Mouse (Mus musculus): Measurements from ENCODE around the gene Chst8. TPM values are rescaled to one million over a fixed set of nuclear protein-coding genes. Genes with fewer than 3 reads are reported as not detected.

The Chst8 gene
- total RNA-seq, 2 experiments from 2014 or later, result 16.8 to 17.6 TPM

- intact Hi-C loops (cut with DNase I), result no loop called here
- no peak for DNase-seq (ENCODE audit: extremely low spot score in 1 of 2, low spot score in 2 of 2)
These were observed 87.3 kb downstream of the Chst8 start for GRCm38 (mm10) chr7:34725206-34725605.

- no peak for DNase-seq (ENCODE audit: extremely low spot score in 1 of 2, low spot score in 2 of 2)
- intact Hi-C loops (cut with DNase I), result no loop called here
These were observed 89.8 kb downstream of the Chst8 start for GRCm38 (mm10) chr7:34722551-34723230.

DNA sequence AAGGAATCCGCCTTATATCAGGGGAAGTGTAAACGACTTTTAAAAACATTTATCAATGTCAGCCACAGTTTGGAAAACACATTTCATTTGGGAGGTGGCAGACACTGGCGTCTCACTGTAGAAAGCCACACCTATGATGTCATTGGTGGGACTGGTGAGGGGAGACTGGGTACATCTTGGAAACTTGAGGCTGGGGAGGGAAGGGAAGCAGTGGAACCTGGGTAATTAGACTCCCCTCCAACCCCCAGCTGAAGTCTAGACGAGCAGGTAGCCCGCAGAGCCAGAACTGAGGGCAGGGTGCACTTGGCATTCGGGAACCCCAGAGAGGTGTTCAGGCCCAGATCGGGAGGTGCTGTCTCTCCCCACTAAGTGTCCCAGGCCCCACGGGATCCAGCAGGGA lies 90.4 kb downstream of the Chst8 start:
- intact Hi-C loops (cut with DNase I), result no loop called here
- DNase-seq (ENCODE audit: extremely low spot score in 1 of 2, low spot score in 2 of 2), result no peak

GRCm38 (mm10) chr7:34721650-34722048 lies 90.9 kb downstream of the Chst8 start:
- DNase-seq (ENCODE audit: extremely low spot score in 1 of 2, low spot score in 2 of 2), result no peak
- intact Hi-C loops (cut with DNase I), result no loop called here

DNA sequence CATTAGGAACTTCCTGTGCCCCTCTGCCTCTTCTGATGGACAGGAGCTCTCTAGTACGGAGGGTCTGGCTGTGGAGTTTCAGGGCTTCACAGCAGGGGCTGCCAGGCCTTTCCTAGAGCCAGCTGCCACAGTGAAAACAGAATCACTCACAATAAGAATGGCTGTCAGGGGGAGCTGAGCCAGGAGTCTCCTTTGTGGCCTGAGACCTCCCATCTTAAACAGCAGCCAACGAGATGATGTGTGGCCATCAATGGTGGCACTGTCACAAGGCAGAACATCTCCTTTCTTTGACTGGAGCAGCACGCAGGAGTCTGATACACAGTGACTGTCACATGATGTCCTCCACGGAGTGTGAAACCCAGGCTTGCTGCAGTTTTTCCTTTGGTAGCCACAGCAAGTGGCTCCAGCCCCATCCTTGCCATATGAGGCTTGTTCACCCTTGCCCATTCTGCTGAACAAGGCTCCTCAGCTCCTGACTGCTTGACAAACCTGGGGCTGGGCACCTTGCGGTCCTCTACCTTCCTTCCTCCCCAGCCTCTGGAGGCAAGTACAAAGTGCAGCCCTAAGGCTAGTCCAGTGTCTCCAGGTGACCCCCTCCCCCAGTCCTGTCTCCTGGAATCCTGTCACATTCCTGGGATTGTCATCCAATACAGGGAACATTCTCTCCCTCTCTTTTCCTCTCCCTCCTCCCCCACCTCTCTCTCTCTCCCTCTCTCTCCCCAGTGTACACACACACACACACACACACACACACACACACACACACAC lies 91.4 kb downstream of the Chst8 start:
- intact Hi-C loops (cut with DNase I), result no loop called here
- DNase-seq (ENCODE audit: extremely low spot score in 1 of 2, low spot score in 2 of 2), result no peak

DNA sequence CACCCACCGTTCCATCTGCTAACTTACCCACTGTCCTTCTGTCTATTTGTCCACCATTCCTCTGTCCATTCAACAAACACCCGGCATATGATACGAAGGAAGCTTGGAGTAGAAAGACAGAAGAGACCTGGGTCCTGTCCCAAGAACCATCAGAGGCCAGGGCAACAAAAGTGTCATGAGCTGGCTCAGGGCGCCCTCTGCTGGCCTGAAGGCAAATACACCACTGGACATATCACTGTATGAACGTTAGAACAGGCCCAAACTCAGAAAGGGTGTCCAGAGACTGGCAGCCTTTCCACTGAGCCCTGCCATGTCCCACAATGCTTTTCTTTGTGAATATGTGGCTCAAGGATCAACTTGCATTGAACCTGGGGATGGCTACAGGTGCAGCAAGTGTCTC lies 92.9 kb downstream of the Chst8 start:
- intact Hi-C loops (cut with DNase I), result loop anchor here (2.0 kb wide), 1 partner anchor 43 kb away; no protein-coding TSS in a partner anchor
- DNase-seq (ENCODE audit: extremely low spot score in 1 of 2, low spot score in 2 of 2), result peak in 1 of 2 experiments; percentile 53

GRCm38 (mm10) chr7:34718651-34719050 lies 93.9 kb downstream of the Chst8 start:
- intact Hi-C loops (cut with DNase I), result loop anchor here (2.0 kb wide), 1 partner anchor 42 kb away; no protein-coding TSS in a partner anchor
- no peak for DNase-seq (ENCODE audit: extremely low spot score in 1 of 2, low spot score in 2 of 2)

DNA sequence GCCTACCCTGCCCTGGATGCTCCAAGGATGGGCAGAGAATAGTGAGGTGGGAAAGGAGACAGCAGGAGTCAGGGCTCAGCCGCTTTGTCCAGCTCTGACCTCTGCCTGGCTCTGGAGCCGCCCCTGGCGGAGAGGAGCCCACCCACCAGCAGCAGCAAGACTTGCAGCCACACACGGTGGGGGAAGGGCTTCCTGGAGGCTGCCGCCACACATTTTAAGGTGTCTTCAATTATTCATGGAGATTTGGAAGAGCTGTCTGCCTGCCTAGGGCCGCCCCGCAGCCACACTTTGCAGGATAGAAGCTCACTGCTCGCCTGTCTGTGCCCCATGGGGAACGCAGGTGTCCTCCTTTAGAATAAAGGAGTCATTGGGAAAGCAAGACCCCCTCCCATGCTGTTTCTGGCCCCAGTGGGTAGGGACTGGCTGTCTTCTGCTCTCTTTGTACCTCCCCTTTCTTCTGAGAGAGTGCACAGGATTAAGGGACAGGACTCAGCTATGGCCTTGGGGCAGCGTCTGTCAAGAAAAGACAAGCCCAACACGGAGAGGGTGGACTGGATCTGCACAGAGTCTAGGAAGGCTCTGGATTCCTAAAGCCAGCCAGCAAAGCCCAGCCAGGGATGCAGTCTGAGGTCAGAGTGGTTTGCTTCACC lies 95.2 kb downstream of the Chst8 start:
- intact Hi-C loops (cut with DNase I), result no loop called here
- DNase-seq (ENCODE audit: extremely low spot score in 1 of 2, low spot score in 2 of 2), result no peak

GRCm38 (mm10) chr7:34714848-34715460 lies 97.6 kb downstream of the Chst8 start:
- intact Hi-C loops (cut with DNase I), result no loop called here
- DNase-seq (ENCODE audit: extremely low spot score in 1 of 2, low spot score in 2 of 2), result no peak

- intact Hi-C loops (cut with DNase I), result no loop called here
- DNase-seq (ENCODE audit: extremely low spot score in 1 of 2, low spot score in 2 of 2), result peak; percentile 45 to 57
These were observed 103.4 kb downstream of the Chst8 start for GRCm38 (mm10) chr7:34709111-34709510.

GRCm38 (mm10) chr7:34704401-34704800 lies 108.1 kb downstream of the Chst8 start:
- intact Hi-C loops (cut with DNase I), result no loop called here
- DNase-seq (ENCODE audit: extremely low spot score in 1 of 2, low spot score in 2 of 2), result no peak

DNA sequence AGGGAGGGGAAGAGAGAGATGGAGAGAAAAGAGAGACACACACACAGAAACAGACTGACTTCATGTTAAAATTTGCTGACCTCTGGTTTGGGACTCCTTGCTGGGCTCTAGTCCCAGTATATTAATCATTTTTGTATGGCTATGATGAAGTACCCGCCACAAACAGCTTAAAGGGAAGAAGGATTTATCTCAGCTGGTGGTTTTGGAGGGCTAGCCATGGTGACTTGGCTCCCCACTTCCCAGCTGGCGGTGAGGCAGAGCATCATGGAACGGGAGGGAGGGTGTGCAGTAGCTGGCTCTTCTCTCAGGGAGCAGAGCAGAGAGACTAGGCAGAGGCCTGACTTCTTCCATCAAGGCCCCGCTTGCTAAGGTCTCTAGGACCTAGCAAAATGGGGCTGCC lies 109.1 kb downstream of the Chst8 start:
- no peak for DNase-seq (ENCODE audit: extremely low spot score in 1 of 2, low spot score in 2 of 2)
- intact Hi-C loops (cut with DNase I), result no loop called here

DNA sequence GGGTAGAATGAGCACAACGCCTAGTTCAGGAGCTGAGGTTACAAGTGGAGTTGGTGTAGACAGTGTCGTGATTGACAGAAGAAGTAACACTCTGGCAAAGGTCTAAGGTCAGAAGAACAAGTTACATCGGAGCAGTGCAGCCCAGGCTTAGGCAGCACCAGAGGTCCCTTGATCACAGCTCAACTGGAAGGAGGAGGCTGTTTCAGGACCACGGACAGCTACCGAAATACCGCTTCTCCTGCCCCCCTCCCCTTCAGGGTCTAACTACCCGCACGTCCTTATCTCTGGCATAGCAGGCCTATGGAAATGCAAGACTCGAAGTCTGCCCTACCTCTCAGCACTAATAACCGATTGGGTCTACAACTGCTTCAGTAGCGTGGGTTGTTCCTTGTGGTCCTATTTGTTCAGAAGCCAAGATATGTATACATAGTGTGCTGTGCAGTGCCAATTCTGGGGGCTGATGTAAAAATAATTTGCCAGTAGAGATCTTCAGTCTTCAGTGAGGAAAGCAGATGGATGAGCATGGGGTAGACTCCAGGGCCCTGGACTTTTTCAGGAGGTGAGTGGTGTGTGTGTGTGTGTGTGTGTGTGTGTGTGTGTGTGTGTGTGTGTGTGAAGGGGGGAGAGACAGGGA lies 109.7 kb downstream of the Chst8 start:
- intact Hi-C loops (cut with DNase I), result no loop called here
- DNase-seq (ENCODE audit: extremely low spot score in 1 of 2, low spot score in 2 of 2), result no peak

DNA sequence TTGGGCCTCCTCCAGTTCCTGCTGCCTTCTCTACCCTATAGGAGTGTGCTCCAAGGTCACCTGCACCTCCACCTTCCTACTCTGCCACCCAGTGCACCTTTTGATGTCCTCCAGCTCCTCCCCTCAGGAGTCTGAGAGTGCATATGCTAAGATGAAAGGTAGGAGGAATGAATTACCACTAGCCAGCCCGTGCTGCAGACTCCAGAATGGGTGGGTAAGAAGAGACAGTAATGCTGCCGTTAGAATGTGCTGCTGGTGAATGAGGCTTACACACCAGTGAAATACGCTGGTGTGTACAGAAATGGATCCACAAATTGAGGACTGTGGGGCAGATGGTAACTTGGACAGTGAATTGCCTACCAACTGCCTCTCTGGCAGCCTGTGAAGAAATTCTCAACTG lies 112.6 kb downstream of the Chst8 start:
- intact Hi-C loops (cut with DNase I), result no loop called here
- no peak for DNase-seq (ENCODE audit: extremely low spot score in 1 of 2, low spot score in 2 of 2)

DNA sequence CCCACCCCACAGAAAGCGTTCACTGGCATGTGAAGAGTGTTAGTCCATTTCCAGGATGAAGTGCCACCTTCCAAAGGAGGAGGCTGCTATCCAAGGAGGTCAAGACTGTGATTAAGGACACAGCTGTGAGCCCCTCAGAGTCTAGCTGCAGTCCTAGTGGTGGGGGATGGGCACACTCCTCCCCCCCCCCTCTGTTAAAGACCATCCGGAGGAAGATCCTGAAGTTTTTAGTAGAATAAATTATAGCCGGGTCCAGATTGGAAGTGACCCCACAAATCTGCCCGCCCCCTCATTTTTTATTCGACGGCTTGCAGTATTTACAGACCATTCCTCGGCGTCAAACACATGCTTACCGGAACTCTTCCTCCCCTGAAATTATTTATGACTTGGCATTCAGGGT lies 114.3 kb downstream of the Chst8 start:
- no peak for DNase-seq (ENCODE audit: extremely low spot score in 1 of 2, low spot score in 2 of 2)
- intact Hi-C loops (cut with DNase I), result no loop called here

- DNase-seq (ENCODE audit: extremely low spot score in 1 of 2, low spot score in 2 of 2), result no peak
- intact Hi-C loops (cut with DNase I), result no loop called here
These were observed 116.4 kb downstream of the Chst8 start for GRCm38 (mm10) chr7:34696086-34696485.

- intact Hi-C loops (cut with DNase I), result no loop called here
- no peak for DNase-seq (ENCODE audit: extremely low spot score in 1 of 2, low spot score in 2 of 2)
These were observed 117.6 kb downstream of the Chst8 start for GRCm38 (mm10) chr7:34694898-34695297.

DNA sequence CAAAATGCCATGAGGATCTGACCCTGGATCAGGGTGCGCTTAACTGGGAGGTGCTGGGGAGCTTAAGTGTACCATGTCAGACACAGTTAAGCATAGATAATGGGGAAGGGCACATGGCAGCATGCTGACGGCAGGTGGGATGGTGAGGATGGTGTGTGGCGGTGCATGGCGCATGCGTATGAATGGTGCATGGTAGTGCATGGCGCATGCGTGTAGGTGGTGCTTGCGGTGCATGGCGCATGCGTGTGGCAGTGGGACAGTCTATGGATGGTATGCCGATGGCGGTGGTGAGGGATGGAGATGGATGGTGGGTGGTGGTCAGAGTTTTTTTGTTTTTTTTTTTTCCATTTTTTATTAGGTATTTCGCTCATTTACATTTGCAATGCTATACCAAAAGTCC lies 118.6 kb downstream of the Chst8 start:
- intact Hi-C loops (cut with DNase I), result no loop called here
- DNase-seq (ENCODE audit: extremely low spot score in 1 of 2, low spot score in 2 of 2), result no peak

- DNase-seq (ENCODE audit: extremely low spot score in 1 of 2, low spot score in 2 of 2), result no peak
- intact Hi-C loops (cut with DNase I), result no loop called here
These were observed 119.4 kb downstream of the Chst8 start for GRCm38 (mm10) chr7:34693072-34693471.
